Mouse (Mus musculus): Measurements from ENCODE around the gene Tstd1. TPM values are rescaled to one million over a fixed set of nuclear protein-coding genes. Genes with fewer than 3 reads are reported as not detected.

The Tstd1 gene
- polyA plus RNA-seq, 1 experiment from 2014 or later: 3.3 TPM

DNA sequence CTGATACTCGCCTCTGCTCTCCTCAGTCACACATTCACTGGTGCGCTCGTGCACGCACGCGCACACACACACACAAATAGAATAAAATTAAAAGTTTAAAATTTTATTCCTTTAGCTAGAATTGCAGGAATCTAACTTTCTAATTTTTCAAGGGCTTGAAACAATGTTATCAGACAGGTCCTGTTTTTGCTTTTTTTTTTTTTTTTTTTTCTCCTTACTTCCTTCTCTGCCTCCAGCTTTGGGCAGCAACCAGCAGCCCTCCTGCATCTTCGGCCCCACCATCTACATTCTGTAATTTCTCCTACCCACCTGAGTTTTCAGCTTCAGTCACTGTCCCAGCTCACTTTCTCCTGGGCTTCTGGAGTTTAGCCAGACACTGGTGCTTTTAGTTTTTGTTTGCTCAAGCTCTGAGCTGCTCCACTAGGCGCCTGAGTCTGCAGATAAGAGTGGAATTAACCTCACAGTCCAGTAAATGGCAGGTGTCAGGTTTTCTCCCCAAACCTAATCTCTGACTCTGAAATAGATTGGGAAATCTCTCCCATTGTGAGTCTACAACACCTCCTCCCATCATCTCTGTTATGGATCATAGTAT lies 3.9 kb downstream of the Tstd1 start:
- no peak for ATAC-seq (ENCODE audit: insufficient number of reproducible peaks, low FRiP score, low TSS enrichment, low read depth)
- no peak overlapping the region for H3K9ac ChIP-seq (ENCODE audit: low read length)
- WGBS: 87% methylated on average over 8 of the region's 8 CpGs

DNA sequence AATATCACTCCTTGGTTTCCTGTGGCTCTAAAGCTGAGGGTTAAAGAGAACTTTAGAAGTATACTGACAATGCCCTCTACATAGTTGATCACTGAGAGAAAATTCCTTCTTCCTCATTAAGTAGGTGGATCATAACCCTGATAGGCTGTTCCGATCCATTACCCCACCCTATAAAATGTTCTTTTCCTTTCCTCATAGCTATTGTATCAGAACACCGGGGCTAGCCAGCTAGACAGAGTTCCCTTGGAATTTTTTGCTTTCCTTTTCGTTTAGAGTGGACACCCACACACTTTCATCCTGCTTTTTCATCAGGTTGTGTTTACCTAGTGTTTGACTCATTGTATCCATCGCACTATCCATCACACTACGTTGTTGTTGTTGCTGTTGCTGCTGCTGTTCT lies 6.0 kb downstream of the Tstd1 start:
- ATAC-seq (ENCODE audit: insufficient number of reproducible peaks, low FRiP score, low TSS enrichment, low read depth) (no peak), DNase-seq (ENCODE audit: low spot score) (no peak)
- Histone ChIP-seq H3K9ac (ENCODE audit: low read length) (no peak overlapping the region), H3K4me1 (ENCODE audit: control insufficient read depth, insufficient read depth, low read length) (no peaks in the 10 kb centered on the region), H3K27me3 (ENCODE audit: control insufficient read depth, insufficient read depth, low read length) (no peaks in the 10 kb centered on the region), H3K4me3 (ENCODE audit: low read depth, low read length) (no peak overlapping the region), H3K27ac (replicated peaks; ENCODE audit: low read depth, low read length) (no peak overlapping the region), H3K4me2 (ENCODE audit: low read depth, severe bottlenecking) (no peak overlapping the region), H3K36me3 (ENCODE audit: control insufficient read depth, insufficient read depth, low read length) (no peaks in the 10 kb centered on the region), H3K9me3 (ENCODE audit: control insufficient read depth, low read length) (no peaks in the 10 kb centered on the region)
- WGBS: 79% methylated on average over 5 of the region's 5 CpGs

More for the DNA sequence above, 3.9 kb downstream of the Tstd1 start:
- no peaks in the 10 kb centered on the region for H3K4me1 ChIP-seq (ENCODE audit: control insufficient read depth, insufficient read depth, low read length)
- no peak overlapping the region for H3K4me2 ChIP-seq (ENCODE audit: low read depth, severe bottlenecking)
- no peak overlapping the region for H3K4me3 ChIP-seq (ENCODE audit: low read depth, low read length)
- H3K9me3 ChIP-seq (ENCODE audit: control insufficient read depth, low read length): no peaks in the 10 kb centered on the region
- H3K27me3 ChIP-seq (ENCODE audit: control insufficient read depth, insufficient read depth, low read length): no peaks in the 10 kb centered on the region
- no peak for DNase-seq (ENCODE audit: low spot score)
- no peak overlapping the region for H3K27ac ChIP-seq (replicated peaks; ENCODE audit: low read depth, low read length)
- H3K36me3 ChIP-seq (ENCODE audit: control insufficient read depth, insufficient read depth, low read length): peaks cover 7% of the 10 kb centered on the region; the same call in 1 of the 2 replicates

DNA sequence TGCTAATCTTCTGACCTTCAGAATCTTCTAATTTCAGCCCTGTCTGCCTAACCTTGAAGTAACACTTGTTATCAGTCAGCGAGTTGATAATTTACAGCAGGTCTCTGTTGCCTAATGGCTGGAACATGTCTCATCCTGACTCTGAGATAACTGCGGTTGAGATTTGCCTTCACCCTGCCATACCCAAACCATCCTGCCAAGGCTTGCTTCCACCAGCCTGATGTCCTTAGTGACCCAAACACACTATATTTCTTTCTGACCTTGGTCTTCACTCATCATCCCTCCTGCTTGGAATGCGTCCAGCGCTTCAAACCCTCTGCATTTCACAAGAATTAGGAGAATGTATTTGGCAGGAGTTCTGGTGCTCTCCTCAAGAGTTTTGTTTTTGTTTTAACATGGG lies 6.5 kb downstream of the Tstd1 start:
- ATAC-seq (ENCODE audit: insufficient number of reproducible peaks, low FRiP score, low TSS enrichment, low read depth): no peak
- H3K4me3 ChIP-seq (ENCODE audit: low read depth, low read length): no peak overlapping the region
- H3K9me3 ChIP-seq (ENCODE audit: control insufficient read depth, low read length): no peaks in the 10 kb centered on the region
- no peak overlapping the region for H3K4me2 ChIP-seq (ENCODE audit: low read depth, severe bottlenecking)
- no peak overlapping the region for H3K27ac ChIP-seq (replicated peaks; ENCODE audit: low read depth, low read length)
- WGBS: 76% methylated on average over 4 of the region's 4 CpGs
- H3K4me1 ChIP-seq (ENCODE audit: control insufficient read depth, insufficient read depth, low read length): no peaks in the 10 kb centered on the region
- H3K27me3 ChIP-seq (ENCODE audit: control insufficient read depth, insufficient read depth, low read length): no peaks in the 10 kb centered on the region
- H3K9ac ChIP-seq (ENCODE audit: low read length): no peak overlapping the region
- no peaks in the 10 kb centered on the region for H3K36me3 ChIP-seq (ENCODE audit: control insufficient read depth, insufficient read depth, low read length)
- no peak for DNase-seq (ENCODE audit: low spot score)

- Histone ChIP-seq H3K9me3 (ENCODE audit: control insufficient read depth, low read length) (no peaks in the 10 kb centered on the region), H3K4me3 (ENCODE audit: low read depth, low read length) (no peak overlapping the region), H3K4me2 (ENCODE audit: low read depth, severe bottlenecking) (no peak overlapping the region), H3K27ac (replicated peaks; ENCODE audit: low read depth, low read length) (no peak overlapping the region), H3K4me1 (ENCODE audit: control insufficient read depth, insufficient read depth, low read length) (no peaks in the 10 kb centered on the region), H3K36me3 (ENCODE audit: control insufficient read depth, insufficient read depth, low read length) (no peaks in the 10 kb centered on the region), H3K27me3 (ENCODE audit: control insufficient read depth, insufficient read depth, low read length) (peaks cover 2% of the 10 kb centered on the region; the same call in 1 of the 2 replicates), H3K9ac (ENCODE audit: low read length) (no peak overlapping the region)
- ATAC-seq (ENCODE audit: insufficient number of reproducible peaks, low FRiP score, low TSS enrichment, low read depth) (no peak), DNase-seq (ENCODE audit: low spot score) (no peak)
- WGBS: 73% methylated on average over 5 of the region's 5 CpGs
These were observed 13.5 kb downstream of the Tstd1 start for GRCm38 (mm10) chr1:171432158-171432557.

- Histone ChIP-seq H3K27me3 (ENCODE audit: control insufficient read depth, insufficient read depth, low read length) (peaks cover 9% of the 10 kb centered on the region; the same call in 1 of the 2 replicates), H3K9ac (ENCODE audit: low read length) (no peak overlapping the region), H3K27ac (replicated peaks; ENCODE audit: low read depth, low read length) (no peak overlapping the region), H3K4me2 (ENCODE audit: low read depth, severe bottlenecking) (no peak overlapping the region), H3K4me1 (ENCODE audit: control insufficient read depth, insufficient read depth, low read length) (no peaks in the 10 kb centered on the region; the same call in 1 of the 2 replicates), H3K4me3 (ENCODE audit: low read depth, low read length) (no peak overlapping the region), H3K9me3 (ENCODE audit: control insufficient read depth, low read length) (no peaks in the 10 kb centered on the region), H3K36me3 (ENCODE audit: control insufficient read depth, insufficient read depth, low read length) (no peaks in the 10 kb centered on the region)
- 3% methylated on average over 7 of the region's 7 CpGs for WGBS
- ATAC-seq (ENCODE audit: insufficient number of reproducible peaks, low FRiP score, low TSS enrichment, low read depth): no peak
- no peak for DNase-seq (ENCODE audit: low spot score)
These were observed 16.7 kb downstream of the Tstd1 start for GRCm38 (mm10) chr1:171435288-171435814.

DNA sequence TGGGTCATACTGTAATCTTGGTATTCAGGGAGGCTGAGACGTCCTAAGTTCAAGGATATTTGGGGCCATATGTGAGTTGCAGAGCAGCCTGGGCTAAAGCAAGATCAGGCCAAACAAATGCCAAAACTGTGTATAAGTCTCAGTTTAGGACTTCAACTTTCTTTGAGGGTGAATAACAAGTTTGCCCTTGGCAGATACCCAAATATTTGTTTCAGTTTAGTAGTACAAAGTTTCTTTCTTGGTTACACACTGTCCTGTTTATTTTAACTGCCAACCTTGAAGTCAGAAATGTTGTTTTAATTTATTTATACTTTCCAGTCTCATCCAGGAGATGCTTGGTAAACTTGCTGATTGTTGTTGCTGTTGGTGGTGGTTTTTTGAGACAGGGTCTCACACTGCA lies 17.3 kb downstream of the Tstd1 start:
- no peaks in the 10 kb centered on the region for H3K9me3 ChIP-seq (ENCODE audit: control insufficient read depth, low read length)
- no peak overlapping the region for H3K4me3 ChIP-seq (ENCODE audit: low read depth, low read length)
- ATAC-seq (ENCODE audit: insufficient number of reproducible peaks, low FRiP score, low TSS enrichment, low read depth) (no peak), DNase-seq (ENCODE audit: low spot score) (no peak)
- H3K36me3 ChIP-seq (ENCODE audit: control insufficient read depth, insufficient read depth, low read length): no peaks in the 10 kb centered on the region
- no peaks in the 10 kb centered on the region; the same call in 1 of the 2 replicates for H3K4me1 ChIP-seq (ENCODE audit: control insufficient read depth, insufficient read depth, low read length)
- H3K27me3 ChIP-seq (ENCODE audit: control insufficient read depth, insufficient read depth, low read length): peaks cover 9% of the 10 kb centered on the region; the same call in 1 of the 2 replicates
- H3K4me2 ChIP-seq (ENCODE audit: low read depth, severe bottlenecking): no peak overlapping the region
- H3K9ac ChIP-seq (ENCODE audit: low read length): no peak overlapping the region
- 34% methylated on average over 1 of the region's 1 CpGs for WGBS
- no peak overlapping the region for H3K27ac ChIP-seq (replicated peaks; ENCODE audit: low read depth, low read length)

DNA sequence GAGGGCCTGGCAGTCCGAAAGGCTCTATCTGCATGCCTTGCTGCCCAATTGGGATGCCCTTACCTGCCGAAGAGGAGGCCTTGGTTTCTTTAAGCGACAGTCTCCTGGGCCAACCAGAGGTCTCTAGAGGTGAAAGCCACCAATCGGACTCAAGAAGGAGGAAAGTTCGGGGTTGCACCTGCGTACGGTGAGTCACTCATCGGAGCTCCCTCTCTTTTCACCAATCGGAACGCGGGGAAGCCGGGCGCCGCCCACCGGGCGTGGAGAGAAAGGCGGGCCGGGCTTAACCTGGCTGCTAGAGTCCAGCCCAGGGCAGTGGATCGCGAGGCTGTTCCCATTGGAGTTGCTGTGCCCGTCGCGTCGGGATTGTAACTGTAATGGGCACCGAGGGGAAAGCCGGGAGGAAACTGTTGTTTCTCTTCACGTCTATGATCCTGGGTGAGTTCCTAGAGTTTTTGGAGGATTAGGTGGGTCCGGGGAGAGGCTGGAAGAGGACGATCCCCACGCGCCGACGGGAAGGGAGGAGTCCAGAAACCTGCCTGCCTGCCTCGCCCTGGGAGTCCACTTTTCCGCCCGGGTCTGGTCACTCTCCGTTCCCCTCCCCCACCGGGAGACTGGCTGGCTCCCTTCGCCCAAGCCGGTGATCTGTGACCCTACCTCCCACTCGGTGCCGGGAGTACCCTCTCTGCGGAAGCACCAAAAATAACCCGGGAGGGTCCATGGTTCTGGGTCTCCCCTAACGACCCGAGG lies 18.8 kb downstream of the Tstd1 start, which contains the start of gene F11r:
F11r (plus strand) TSS at position 272 of the 750 bp plus-strand sequence.
- H3K27ac ChIP-seq (replicated peaks; ENCODE audit: low read depth, low read length): no peak within 1 kb of the TSS
- H3K9me3 ChIP-seq (ENCODE audit: control insufficient read depth, low read length): no peaks in the 10 kb centered on the region
- H3K9ac ChIP-seq (ENCODE audit: low read length): peak within 1 kb of the TSS; percentile 52
- DNase-seq (ENCODE audit: low spot score) (peak; percentile 80), ATAC-seq (ENCODE audit: insufficient number of reproducible peaks, low FRiP score, low TSS enrichment, low read depth) (peak; percentile 58)
- peak within 1 kb of the TSS; percentile 38 for H3K4me3 ChIP-seq (ENCODE audit: low read depth, low read length)
- H3K27me3 ChIP-seq (ENCODE audit: control insufficient read depth, insufficient read depth, low read length): peaks cover 9% of the 10 kb centered on the region; the same call in 1 of the 2 replicates
- no peaks in the 10 kb centered on the region; the same call in 1 of the 2 replicates for H3K4me1 ChIP-seq (ENCODE audit: control insufficient read depth, insufficient read depth, low read length)
- peak within 1 kb of the TSS; percentile 53 for H3K4me2 ChIP-seq (ENCODE audit: low read depth, severe bottlenecking)
- WGBS: under 1% methylated on average over 46 of the region's 46 CpGs
- H3K36me3 ChIP-seq (ENCODE audit: control insufficient read depth, insufficient read depth, low read length): no peaks in the 10 kb centered on the region

GRCm38 (mm10) chr1:171438014-171438670 lies 19.5 kb downstream of the Tstd1 start:
- Histone ChIP-seq H3K27me3 (ENCODE audit: control insufficient read depth, insufficient read depth, low read length) (peaks cover 9% of the 10 kb centered on the region; the same call in 1 of the 2 replicates), H3K4me1 (ENCODE audit: control insufficient read depth, insufficient read depth, low read length) (no peaks in the 10 kb centered on the region; the same call in 1 of the 2 replicates), H3K27ac (replicated peaks; ENCODE audit: low read depth, low read length) (no peak overlapping the region), H3K4me3 (ENCODE audit: low read depth, low read length) (peak overlapping the region; percentile 38), H3K36me3 (ENCODE audit: control insufficient read depth, insufficient read depth, low read length) (no peaks in the 10 kb centered on the region), H3K9me3 (ENCODE audit: control insufficient read depth, low read length) (no peaks in the 10 kb centered on the region), H3K4me2 (ENCODE audit: low read depth, severe bottlenecking) (peak overlapping the region; percentile 53), H3K9ac (ENCODE audit: low read length) (peak overlapping the region; percentile 52)
- WGBS: 5% methylated on average over 18 of the region's 18 CpGs
- DNase-seq (ENCODE audit: low spot score) (peak; percentile 31), ATAC-seq (ENCODE audit: insufficient number of reproducible peaks, low FRiP score, low TSS enrichment, low read depth) (no peak)

All from limb, embryonic 11.5 days (tissue).